Mouse (Mus musculus): ENCODE data around the gene Atxn1.

DNA sequence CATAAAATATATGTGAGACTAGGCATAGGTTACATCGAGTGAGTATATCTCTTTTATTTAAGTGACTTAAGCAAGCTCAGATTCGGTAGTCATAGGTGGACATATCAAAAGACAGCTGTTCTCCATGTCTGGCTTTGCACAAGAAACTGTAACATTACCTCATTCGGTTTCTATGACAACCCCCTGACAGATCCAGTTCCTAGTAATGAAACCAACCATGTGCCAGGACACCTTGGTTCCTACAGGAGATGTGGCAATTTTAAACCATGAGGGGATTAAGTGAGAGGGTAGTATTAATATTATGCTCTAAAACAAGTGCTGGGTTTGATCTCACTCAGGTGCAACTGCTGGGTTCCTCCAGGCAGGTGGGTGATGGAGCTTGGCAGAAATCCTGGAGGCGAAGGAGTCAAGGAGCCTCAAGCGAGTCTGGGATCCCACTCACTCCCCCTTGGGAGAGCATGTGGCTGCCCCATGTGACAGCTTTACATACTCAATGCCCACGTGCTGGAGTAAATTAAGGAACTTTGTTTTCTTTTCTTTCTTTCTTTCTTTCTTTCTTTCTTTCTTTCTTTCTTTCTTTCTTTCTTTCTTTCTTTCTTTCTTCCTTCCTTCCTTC, 320.9 kb downstream of the Atxn1 start:
- TF ChIP-seq CTCF (IDR thresholded peaks at IDR 0.05; ENCODE audit: low read depth, low read length) (no peak), POLR2AphosphoS5 (IDR thresholded peaks at IDR 0.05; ENCODE audit: insufficient replicate concordance, low read depth, low read length) (no peak), TAL1 (conservative IDR thresholded peaks at IDR 0.05; ENCODE audit: low read depth, low read length) (no peak), GATA1 (IDR thresholded peaks at IDR 0.05; ENCODE audit: borderline replicate concordance, low read length) (no peak), GATA2 (IDR thresholded peaks at IDR 0.05; ENCODE audit: borderline replicate concordance, low read depth, low read length) (no peak)
